Mouse (Mus musculus): ENCODE results near the gene Gm13090. TPM values are rescaled to one million over a fixed set of nuclear protein-coding genes. Genes with fewer than 3 reads are reported as not detected.
A peak's percentile ranks its signal among the peaks of the same experiment; 100 is the strongest.

Gm13090 gene
- not detected for total RNA-seq (2022)

GRCm38 (mm10) chr4:151089270-151089669 lies at the start of gene Gm13090:
Gene Gm13090 (plus strand): TSS chr4:151089570.
- no peak for DNase-seq (ENCODE audit: low spot score in 2 of 2)

DNA sequence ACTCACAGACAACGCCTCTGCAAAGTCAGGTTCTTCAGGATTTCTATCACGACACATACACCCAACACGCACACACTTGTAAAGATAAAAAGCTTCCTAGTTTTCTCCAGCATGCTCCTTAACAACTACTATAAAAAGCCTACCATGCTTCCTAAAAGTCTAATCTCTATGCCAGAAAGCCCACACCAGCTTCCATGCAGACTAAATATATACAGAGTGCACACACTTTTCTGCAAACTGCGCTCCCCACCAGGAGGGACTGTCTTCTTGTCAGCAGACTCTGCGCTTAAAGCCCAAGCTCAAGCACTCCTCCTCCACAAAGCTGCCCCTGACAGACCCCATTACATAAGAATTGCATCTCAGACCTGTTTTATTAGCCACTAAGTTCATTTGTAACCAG lies 47.9 kb upstream of the Gm13090 start:
- no peak for DNase-seq (ENCODE audit: low spot score in 2 of 2)

DNA sequence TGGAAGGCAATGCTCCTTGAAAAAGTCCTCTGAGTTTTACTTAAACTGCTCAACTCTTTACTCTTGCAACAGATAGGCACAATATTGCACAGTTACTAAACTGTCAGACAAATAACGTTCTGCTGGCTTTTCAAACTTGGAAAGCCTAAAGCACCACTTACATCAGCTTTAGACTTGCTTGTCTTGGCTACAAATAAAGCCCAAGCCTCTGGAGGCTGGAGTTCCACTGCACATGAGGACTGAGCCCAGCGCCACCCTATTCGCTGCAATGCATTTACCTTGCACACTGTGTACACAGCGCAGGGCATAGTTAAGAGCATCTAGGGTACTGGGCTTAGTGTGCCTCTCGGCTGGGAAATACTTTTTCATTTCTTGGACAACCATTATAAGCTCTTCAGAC lies 46.1 kb upstream of the Gm13090 start:
- peak in 1 of 2 experiments; percentile 26 for DNase-seq (ENCODE audit: low spot score in 2 of 2)

DNA sequence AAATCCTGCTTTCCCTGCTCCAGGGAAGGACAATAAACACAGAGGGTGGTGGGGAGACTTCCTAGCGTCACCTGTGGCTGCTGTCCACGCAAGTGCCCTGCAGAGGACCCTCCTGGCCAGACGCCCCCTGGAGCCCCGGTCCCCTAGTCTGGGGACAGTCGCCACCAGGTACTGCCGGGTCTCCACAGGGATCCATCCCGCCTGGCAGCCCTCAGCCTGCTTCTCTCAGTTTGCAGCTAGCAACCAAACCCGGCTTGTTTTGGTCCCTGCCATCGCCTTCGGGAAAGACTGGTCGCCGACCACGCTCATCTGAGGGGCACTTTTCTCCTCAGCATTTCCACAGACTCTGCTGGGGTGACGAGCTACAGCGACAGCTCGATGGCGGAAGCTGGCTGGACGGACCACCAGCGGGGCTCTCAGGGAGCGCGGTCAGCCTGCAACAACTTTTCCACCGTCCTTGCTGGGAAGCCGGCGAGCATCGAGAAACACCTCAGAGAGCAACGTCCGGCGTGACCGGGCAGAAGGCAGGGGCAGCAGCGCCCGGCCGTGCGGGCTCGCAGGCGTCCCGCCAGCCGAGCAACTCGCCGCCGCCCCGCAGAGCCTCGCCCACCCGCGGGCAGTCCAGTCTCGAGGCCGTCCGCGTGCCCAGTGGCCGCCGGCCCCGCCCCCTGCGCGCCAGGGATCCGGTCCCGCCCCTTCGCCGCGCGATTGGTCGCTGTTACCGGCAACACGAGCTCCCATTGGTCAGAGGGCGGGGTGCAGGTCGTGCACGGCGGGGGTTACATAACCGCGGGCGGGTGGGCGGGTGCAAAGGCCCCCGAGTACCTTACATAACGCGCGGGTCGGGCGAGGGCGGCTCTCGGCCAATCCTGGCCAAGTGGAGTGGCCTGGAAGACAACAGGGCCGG lies 45.1 kb upstream of the Gm13090 start, which contains the start of gene Per3:
Gene Per3, minus strand, starts transcription at position 629 of the 907 bp plus-strand sequence.
- DNase-seq (ENCODE audit: low spot score in 2 of 2) = peak; percentile 99

- DNase-seq (ENCODE audit: low spot score in 2 of 2) = peak in 1 of 2 experiments; percentile 12
Measured at GRCm38 (mm10) chr4:151044944-151045570, 44.3 kb upstream of the Gm13090 start.

- DNase-seq (ENCODE audit: low spot score in 2 of 2) = no peak
Measured at GRCm38 (mm10) chr4:151046524-151046923, 42.8 kb upstream of the Gm13090 start.

GRCm38 (mm10) chr4:151051162-151051561 lies 38.2 kb upstream of the Gm13090 start:
- no peak for DNase-seq (ENCODE audit: low spot score in 2 of 2)

DNA sequence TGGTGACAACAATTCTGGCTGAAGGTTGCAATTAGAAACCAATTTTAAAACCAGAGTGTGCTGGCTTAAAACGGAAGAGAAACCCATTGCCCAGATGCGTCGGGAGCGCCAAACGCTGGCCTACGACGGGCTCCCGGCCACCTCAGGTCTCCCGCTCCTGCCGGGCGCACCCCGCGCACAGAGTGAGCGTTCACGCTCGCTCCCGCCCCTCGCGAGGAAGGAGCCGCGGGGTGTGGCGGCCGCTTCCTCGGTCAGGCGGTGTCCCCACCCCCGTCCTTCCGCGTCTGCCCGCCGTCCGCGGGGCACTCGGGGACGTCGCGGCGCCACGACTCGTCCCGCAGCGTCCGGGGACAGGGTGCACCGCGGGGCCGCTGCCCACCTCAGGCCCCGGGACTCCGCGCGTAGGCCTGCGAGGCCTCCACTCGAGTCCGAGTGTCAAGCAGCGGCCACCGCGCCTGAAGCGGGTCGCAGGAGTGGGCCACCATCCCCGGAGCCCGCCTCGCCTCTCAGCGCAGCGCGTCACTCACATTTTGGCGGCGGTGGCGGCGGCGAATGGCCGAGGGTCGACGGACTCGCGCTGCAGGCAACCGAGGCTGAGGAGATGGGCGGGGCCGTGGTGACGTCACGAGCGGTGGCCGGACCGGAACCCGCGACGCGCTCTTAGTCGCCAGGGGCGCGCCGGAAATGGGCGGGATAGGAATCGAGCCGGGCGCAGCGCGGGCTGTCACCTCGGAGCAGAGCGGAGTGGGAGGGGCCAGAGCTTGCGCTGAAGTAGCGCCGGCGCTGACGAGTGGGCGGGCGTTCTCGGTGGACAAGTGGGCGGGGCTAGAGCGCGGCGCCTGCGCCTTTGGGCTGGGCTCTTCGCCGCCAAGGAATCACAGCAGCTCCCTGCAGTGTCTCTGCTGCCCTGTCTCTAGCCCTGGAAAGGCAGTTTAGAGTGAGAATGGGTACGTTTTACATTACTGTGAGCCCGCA lies 31.7 kb upstream of the Gm13090 start, which contains the start of gene Vamp3:
Gene Vamp3, minus strand, starts transcription at position 617 of the 975 bp plus-strand sequence.
- DNase-seq (ENCODE audit: low spot score in 2 of 2) = peak; percentile 97 to 99

DNA sequence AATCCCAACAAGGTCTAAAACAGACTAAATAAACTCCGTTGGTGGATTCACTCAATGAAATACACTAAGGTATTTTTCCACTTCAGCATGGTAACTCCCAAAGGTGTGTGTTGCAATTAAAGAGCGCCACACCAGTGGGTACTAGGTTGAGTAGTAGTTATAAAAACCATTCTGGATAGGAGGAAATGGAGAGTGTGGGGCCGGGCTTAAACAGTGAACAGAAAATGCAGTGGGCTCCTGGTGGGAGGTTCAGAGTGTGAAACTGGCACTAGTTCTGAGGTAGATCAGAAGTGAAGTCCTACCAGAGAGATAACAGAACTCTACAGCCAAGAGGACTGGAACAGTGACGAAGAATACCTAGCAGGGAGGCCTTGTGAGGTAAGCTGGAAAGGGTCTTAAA lies 30.7 kb upstream of the Gm13090 start:
- no peak for DNase-seq (ENCODE audit: low spot score in 2 of 2)

- DNase-seq (ENCODE audit: low spot score in 2 of 2) = no peak
Measured at GRCm38 (mm10) chr4:151059566-151059965, 29.8 kb upstream of the Gm13090 start.

GRCm38 (mm10) chr4:151068751-151069150 lies 20.6 kb upstream of the Gm13090 start:
- no peak for DNase-seq (ENCODE audit: low spot score in 2 of 2)

DNA sequence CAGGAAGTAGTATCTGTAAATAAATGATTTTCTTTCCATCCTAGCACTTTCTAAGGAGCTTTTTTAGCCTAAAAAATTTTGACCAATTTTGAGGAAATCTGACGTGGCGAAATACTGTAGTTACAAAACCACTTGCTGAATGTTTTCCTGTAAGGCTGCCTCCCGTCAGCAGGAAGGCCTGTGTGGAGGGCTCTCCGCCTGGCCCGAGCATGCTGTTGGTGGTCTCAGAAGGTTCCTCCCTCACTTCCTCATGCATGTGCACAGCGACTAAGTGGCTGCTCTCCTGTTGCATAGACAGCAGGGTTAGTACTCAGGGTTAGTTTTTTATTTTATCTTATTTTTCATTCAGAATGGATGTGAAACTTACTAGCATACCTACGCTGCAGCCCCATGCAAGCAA lies 18.4 kb upstream of the Gm13090 start:
- no peak for DNase-seq (ENCODE audit: low spot score in 2 of 2)

- DNase-seq (ENCODE audit: low spot score in 2 of 2) = peak; percentile 40 to 54
Measured at GRCm38 (mm10) chr4:151073108-151073744, 16.1 kb upstream of the Gm13090 start.

GRCm38 (mm10) chr4:151074817-151075216 lies 14.6 kb upstream of the Gm13090 start:
- DNase-seq (ENCODE audit: low spot score in 2 of 2) = no peak

GRCm38 (mm10) chr4:151081355-151081754 lies 8.0 kb upstream of the Gm13090 start:
- DNase-seq (ENCODE audit: low spot score in 2 of 2) = no peak

GRCm38 (mm10) chr4:151081977-151082376 lies 7.4 kb upstream of the Gm13090 start:
- DNase-seq (ENCODE audit: low spot score in 2 of 2) = no peak

DNA sequence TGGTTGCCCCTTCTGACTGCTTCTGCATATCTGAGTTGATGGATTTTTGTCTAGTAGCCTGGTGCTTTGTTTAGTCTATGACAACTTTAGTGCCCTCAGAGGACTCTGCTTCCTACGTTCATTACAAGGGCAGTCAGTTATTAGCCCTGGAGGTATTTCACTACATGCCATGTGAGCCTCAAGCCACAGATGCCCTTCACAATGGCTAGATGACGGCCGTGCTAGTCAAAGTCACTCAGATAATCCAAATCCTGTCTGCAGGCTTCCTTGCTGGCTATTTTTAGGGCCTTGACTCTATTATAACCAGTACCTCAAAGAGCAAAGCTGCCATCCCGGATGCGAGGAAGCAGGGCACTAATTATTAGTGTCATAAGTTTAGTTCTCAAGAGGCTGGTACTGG lies 6.3 kb upstream of the Gm13090 start:
- no peak for DNase-seq (ENCODE audit: low spot score in 2 of 2)

GRCm38 (mm10) chr4:151087358-151087757 lies 2.0 kb upstream of the Gm13090 start:
- no peak for DNase-seq (ENCODE audit: low spot score in 2 of 2)

GRCm38 (mm10) chr4:151088819-151089218 lies 551 bp upstream of the Gm13090 start:
- no peak for DNase-seq (ENCODE audit: low spot score in 2 of 2)

DNA sequence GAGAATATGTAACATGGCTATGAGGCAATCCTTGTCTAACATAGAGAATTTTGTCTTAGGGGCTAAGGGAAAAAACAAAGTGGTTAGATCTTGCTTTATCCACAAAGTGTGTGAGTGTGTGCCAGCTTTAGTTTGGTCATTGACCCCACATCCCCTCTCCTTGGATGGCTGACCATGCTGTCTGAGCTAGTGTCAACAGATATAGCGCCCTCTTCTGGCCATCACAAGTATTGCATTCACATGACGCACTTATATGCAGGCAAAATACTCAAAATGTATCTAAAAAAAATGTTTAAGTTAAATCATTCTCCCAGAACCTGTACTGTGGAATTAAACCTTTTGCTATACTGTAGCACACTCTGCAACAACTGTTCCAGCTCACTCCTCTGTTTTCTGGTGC lies 5.8 kb downstream of the Gm13090 start:
- no peak for DNase-seq (ENCODE audit: low spot score in 2 of 2)

Data from gastrocnemius, adult 8-10 months (tissue).